Mouse (Mus musculus): ENCODE measurements around the gene Olfr1356. TPM values are rescaled to one million over a fixed set of nuclear protein-coding genes. Genes with fewer than 3 reads are reported as not detected.

Olfr1356 gene
- not detected in 2 replicates for polyA plus RNA-seq (2021; fragmentation: Nextera tagmentation)
- long read RNA-seq, experiment 1: 0 reads
- long read RNA-seq, experiment 2: 0 reads

GRCm38 (mm10) chr10:78852066-78852465 is at the start of gene Olfr1356:
TSS of gene Olfr1356 (minus strand) at chr10:78852166.

DNA sequence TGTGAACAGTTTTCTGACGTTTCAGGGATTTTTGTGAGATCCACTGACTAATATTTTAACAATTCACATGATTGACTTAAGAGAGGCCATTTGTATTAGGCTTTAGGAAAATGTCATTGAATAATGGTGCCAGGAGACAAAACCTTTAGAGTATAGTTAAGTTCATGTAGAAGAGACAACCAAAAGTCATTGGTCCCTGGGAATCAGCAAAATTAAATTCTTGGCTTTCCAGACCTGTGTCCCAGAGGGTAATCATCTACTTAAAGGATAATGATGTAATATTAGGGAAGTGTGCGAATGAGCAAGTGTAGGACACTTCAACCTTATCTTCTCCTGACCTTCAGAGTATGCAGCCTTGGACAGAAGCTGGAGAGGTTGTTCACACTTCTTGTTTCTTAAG is 23.3 kb upstream of the Olfr1356 start, which contains the start of gene Olfr1355:
Olfr1355 (plus strand) TSS at position 301 of the 400 bp plus-strand sequence.

Other genes with a start within 250 kb of the Olfr1356 start
- gene Olfr1357, start 234.1 kb downstream of the Olfr1356 start, polyA plus RNA-seq (2021; fragmentation: Nextera tagmentation): not detected in 2 replicates
- not detected in 2 replicates for gene Casp14, start 133.9 kb downstream of the Olfr1356 start, polyA plus RNA-seq (2021; fragmentation: Nextera tagmentation)
- gene Ccdc105, start 99.1 kb downstream of the Olfr1356 start, polyA plus RNA-seq (2021; fragmentation: Nextera tagmentation): 0.11 and 0.13 TPM in 2 replicates
- 2.0 and 3.3 TPM in 2 replicates for gene Slc1a6, start 71.7 kb downstream of the Olfr1356 start, polyA plus RNA-seq (2021; fragmentation: Nextera tagmentation)
- not detected in 2 replicates for gene Olfr1355, start 23.4 kb upstream of the Olfr1356 start, polyA plus RNA-seq (2021; fragmentation: Nextera tagmentation)
- not detected in 2 replicates for gene Olfr1354, start 61.0 kb upstream of the Olfr1356 start, polyA plus RNA-seq (2021; fragmentation: Nextera tagmentation)
- gene Olfr8, start 98.5 kb upstream of the Olfr1356 start, polyA plus RNA-seq (2021; fragmentation: Nextera tagmentation): not detected in 2 replicates
- gene Olfr1353, start 111.1 kb upstream of the Olfr1356 start, polyA plus RNA-seq (2021; fragmentation: Nextera tagmentation): not detected in 2 replicates
- 0.03 TPM in 1 of 2 replicates, not detected in the other for gene Olfr1352, start 128.9 kb upstream of the Olfr1356 start, polyA plus RNA-seq (2021; fragmentation: Nextera tagmentation)
- not detected in 2 replicates for gene Olfr1351, start 160.3 kb upstream of the Olfr1356 start, polyA plus RNA-seq (2021; fragmentation: Nextera tagmentation)
- gene Olfr57, start 176.6 kb upstream of the Olfr1356 start, polyA plus RNA-seq (2021; fragmentation: Nextera tagmentation): not detected in 2 replicates
- 6.2 and 6.7 TPM in 2 replicates for gene 2610008E11Rik, start 245.4 kb upstream of the Olfr1356 start, polyA plus RNA-seq (2021; fragmentation: Nextera tagmentation)